Mouse (Mus musculus) activated CD4-positive, CD25-positive, alpha-beta regulatory T cell, adult 4 months (primary cell): ENCODE data around the gene Cutc. TPM values are rescaled to one million over a fixed set of nuclear protein-coding genes. Genes with fewer than 3 reads are reported as not detected.

Experiments used
- ATAC-seq: one replicate; pipeline ENCODE4 v1.8.0; 2017
- polyA plus RNA-seq, 2 experiments: library from polyadenylated mRNA; unstranded; fragments of 100-300 nt; shearing (Covaris generic); gene quantifications; one replicate each; pipeline ENCODE4 v1.2.1; 2017

Cutc gene
- polyA plus RNA-seq, 2 experiments from 2014 or later, result 12.3 to 19.9 TPM

- no peak for ATAC-seq
Observed at GRCm38 (mm10) chr19:43754237-43754636, 1.4 kb downstream of the Cutc start.

GRCm38 (mm10) chr19:43754872-43755271 lies 2.1 kb downstream of the Cutc start:
- ATAC-seq, result no peak

GRCm38 (mm10) chr19:43760504-43760903 lies 7.7 kb downstream of the Cutc start:
- ATAC-seq, result peak; percentile 57

- ATAC-seq, result no peak
Observed at GRCm38 (mm10) chr19:43761543-43762256, 8.9 kb downstream of the Cutc start.

- no peak for ATAC-seq
Observed at GRCm38 (mm10) chr19:43762410-43762809, 9.6 kb downstream of the Cutc start.

GRCm38 (mm10) chr19:43766451-43766850 lies 13.7 kb downstream of the Cutc start:
- no peak for ATAC-seq

GRCm38 (mm10) chr19:43767549-43768322 lies 14.9 kb downstream of the Cutc start:
- no peak for ATAC-seq

GRCm38 (mm10) chr19:43769366-43769960 lies 16.7 kb downstream of the Cutc start:
- ATAC-seq, result no peak

GRCm38 (mm10) chr19:43770584-43770983 lies 17.8 kb downstream of the Cutc start:
- no peak for ATAC-seq

- peak; percentile 65 for ATAC-seq
Observed at GRCm38 (mm10) chr19:43771499-43771969, 18.7 kb downstream of the Cutc start.

- ATAC-seq, result no peak
Observed at GRCm38 (mm10) chr19:43772311-43772710, 19.5 kb downstream of the Cutc start.

GRCm38 (mm10) chr19:43775433-43775832 lies 22.6 kb downstream of the Cutc start:
- ATAC-seq, result no peak

- no peak for ATAC-seq
Observed at GRCm38 (mm10) chr19:43776561-43776960, 23.8 kb downstream of the Cutc start.

GRCm38 (mm10) chr19:43777308-43777707 lies 24.5 kb downstream of the Cutc start:
- no peak for ATAC-seq

- ATAC-seq, result no peak
Observed at GRCm38 (mm10) chr19:43780391-43780790, 27.6 kb downstream of the Cutc start.

- ATAC-seq, result no peak
Observed at GRCm38 (mm10) chr19:43781980-43782379, 29.2 kb downstream of the Cutc start, which contains the start of gene Abcc2. Abcc2 (plus strand) TSS chr19:43782192.

GRCm38 (mm10) chr19:43784761-43785160 lies 32.0 kb downstream of the Cutc start:
- ATAC-seq, result no peak

GRCm38 (mm10) chr19:43786249-43787026 lies 33.6 kb downstream of the Cutc start:
- no peak for ATAC-seq

GRCm38 (mm10) chr19:43789817-43790216 lies 37.0 kb downstream of the Cutc start:
- ATAC-seq, result no peak

- no peak for ATAC-seq
Observed at GRCm38 (mm10) chr19:43792537-43792936, 39.7 kb downstream of the Cutc start.

- no peak for ATAC-seq
Observed at GRCm38 (mm10) chr19:43793951-43794350, 41.2 kb downstream of the Cutc start.

- no peak for ATAC-seq
Observed at GRCm38 (mm10) chr19:43795511-43795910, 42.7 kb downstream of the Cutc start.

GRCm38 (mm10) chr19:43797216-43797615 lies 44.4 kb downstream of the Cutc start:
- no peak for ATAC-seq
